Mouse (Mus musculus) gastrocnemius, postnatal 14 days (tissue): ENCODE measurements at regions not wholly inside any gene's neighbourhood (a gene's known extent, or its start where the extent isn't known, plus 50 kb on each side); places are given as distances from the start of the nearest gene placed in this dataset.

Experiments used
- DNase-seq: peaks from one replicate; pipeline ENCODE4 v3.0.0; 2021; ENCODE audit warnings: mixed read lengths
- intact Hi-C: fragments of 180-260 bp; cut with DNase I; formaldehyde crosslinking; loops from one replicate; pipeline ENCODE4 v1.15.1; 2025; ENCODE audit warnings: low total_unique reads

- no peak for DNase-seq
- intact Hi-C loops = loop anchor here (5.0 kb wide), 1 partner anchor 277 kb away; no protein-coding TSS in a partner anchor
Observed at GRCm38 (mm10) chr13:44250474-44251201, 466.1 kb downstream of the Cd83 start.

GRCm38 (mm10) chr13:44251503-44251902, 466.9 kb downstream of the Cd83 start:
- DNase-seq = no peak
- intact Hi-C loops = loop anchor here (5.0 kb wide), 1 partner anchor 276 kb away; no protein-coding TSS in a partner anchor

- intact Hi-C loops = loop anchor here (5.0 kb wide), 1 partner anchor 275 kb away; no protein-coding TSS in a partner anchor
- no peak for DNase-seq
Observed at GRCm38 (mm10) chr13:44252496-44252895, 467.9 kb downstream of the Cd83 start.

GRCm38 (mm10) chr13:44258422-44258821, 470.9 kb upstream of the Jarid2 start:
- DNase-seq = no peak
- intact Hi-C loops = no loop called here

- intact Hi-C loops = no loop called here
- DNase-seq = peak; percentile 26
Observed at GRCm38 (mm10) chr13:44260039-44260438, 469.2 kb upstream of the Jarid2 start.

- intact Hi-C loops = no loop called here
- DNase-seq = peak; percentile 80
Observed at GRCm38 (mm10) chr13:44260637-44261333, 468.5 kb upstream of the Jarid2 start.

- intact Hi-C loops = no loop called here
- DNase-seq = no peak
Observed at GRCm38 (mm10) chr13:44272746-44273524, 456.3 kb upstream of the Jarid2 start.

- DNase-seq = no peak
- intact Hi-C loops = no loop called here
Observed at GRCm38 (mm10) chr13:44277952-44278351, 451.3 kb upstream of the Jarid2 start.

GRCm38 (mm10) chr13:44279036-44279435, 450.2 kb upstream of the Jarid2 start:
- intact Hi-C loops = no loop called here
- DNase-seq = no peak

- intact Hi-C loops = no loop called here
- no peak for DNase-seq
Observed at GRCm38 (mm10) chr13:44280296-44280695, 449.0 kb upstream of the Jarid2 start.

- intact Hi-C loops = no loop called here
- DNase-seq = no peak
Observed at GRCm38 (mm10) chr13:44281796-44282195, 447.5 kb upstream of the Jarid2 start.

- intact Hi-C loops = no loop called here
- no peak for DNase-seq
Observed at GRCm38 (mm10) chr13:44282306-44282705, 447.0 kb upstream of the Jarid2 start.

GRCm38 (mm10) chr13:44282731-44283571, 446.3 kb upstream of the Jarid2 start:
- no peak for DNase-seq
- intact Hi-C loops = no loop called here

GRCm38 (mm10) chr13:44285881-44286280, 443.4 kb upstream of the Jarid2 start:
- intact Hi-C loops = no loop called here
- DNase-seq = no peak

- intact Hi-C loops = loop anchor here (10.0 kb wide), 1 partner anchor 55 kb away; no protein-coding TSS in a partner anchor
- DNase-seq = no peak
Observed at GRCm38 (mm10) chr13:44290199-44290598, 439.1 kb upstream of the Jarid2 start.

GRCm38 (mm10) chr13:44292476-44293056, 436.7 kb upstream of the Jarid2 start:
- intact Hi-C loops = loop anchor here (10.0 kb wide), 1 partner anchor 58 kb away; no protein-coding TSS in a partner anchor
- no peak for DNase-seq

- intact Hi-C loops = loop anchor here (10.0 kb wide), 1 partner anchor 59 kb away; no protein-coding TSS in a partner anchor
- peak; percentile 22 for DNase-seq
Observed at GRCm38 (mm10) chr13:44293736-44294416, 435.4 kb upstream of the Jarid2 start.

- DNase-seq = peak; percentile 22
- intact Hi-C loops = loop anchor here (10.0 kb wide), 1 partner anchor 61 kb away; no protein-coding TSS in a partner anchor
Observed at GRCm38 (mm10) chr13:44295621-44296020, 433.7 kb upstream of the Jarid2 start.
